Mouse (Mus musculus): ENCODE data around the gene Rgs16.

- no peak for TF ChIP-seq CTCF (IDR thresholded peaks at IDR 0.05; ENCODE audit: low read depth, low read length)
- TF ChIP-seq GATA1 (IDR thresholded peaks at IDR 0.05; ENCODE audit: borderline replicate concordance, low read length), result no peak
- no peak for TF ChIP-seq TAL1 (conservative IDR thresholded peaks at IDR 0.05; ENCODE audit: low read depth, low read length)
- no peak for TF ChIP-seq POLR2AphosphoS5 (IDR thresholded peaks at IDR 0.05; ENCODE audit: insufficient replicate concordance, low read depth, low read length)
Observed at GRCm38 (mm10) chr1:153704996-153705395, 35.2 kb upstream of the Rgs16 start.

All from G1E (cell line).